Mouse (Mus musculus): ENCODE measurements at regions not wholly inside any gene's neighbourhood (a gene's known extent, or its start where the extent isn't known, plus 50 kb on each side); places are given as distances from the start of the nearest gene placed in this dataset.

GRCm38 (mm10) chr4:82161232-82161631 lies 544.3 kb downstream of the Nfib start:
- no peak for DNase-seq

GRCm38 (mm10) chr4:82160233-82160632 lies 545.3 kb downstream of the Nfib start:
- DNase-seq = peak; percentile 96

DNA sequence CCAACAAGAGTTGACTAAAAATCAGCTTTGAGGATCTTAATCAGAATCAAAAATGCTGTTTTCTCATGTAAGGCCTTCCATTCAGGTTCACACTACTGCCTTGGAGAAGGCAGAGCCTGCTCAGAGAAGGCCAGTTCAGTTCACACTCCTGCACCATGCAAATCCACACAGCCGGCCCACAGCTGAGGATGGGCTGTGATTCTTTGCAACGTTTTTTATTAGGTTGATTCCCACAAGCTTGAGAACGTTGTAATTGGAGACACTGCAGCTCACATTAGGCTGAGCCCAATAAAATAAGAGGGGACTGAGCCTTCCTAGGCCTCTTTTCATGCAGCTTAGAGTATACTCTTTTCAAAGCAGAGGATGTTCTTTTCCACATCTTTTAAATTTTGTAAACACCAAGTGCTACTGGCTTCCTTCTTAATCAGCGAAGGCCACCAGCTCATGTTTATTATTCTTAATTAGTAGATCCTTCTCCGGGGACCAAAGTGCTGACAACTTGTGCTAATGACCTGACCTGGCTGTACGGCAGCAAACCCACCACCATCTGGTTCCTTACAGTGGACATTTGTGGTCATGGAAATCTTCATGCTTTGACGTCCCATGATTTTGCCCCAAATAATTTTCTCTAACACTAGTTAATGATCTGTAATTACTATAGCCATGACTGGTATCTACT lies 549.8 kb downstream of the Nfib start:
- DNase-seq = peak; percentile 94

DNA sequence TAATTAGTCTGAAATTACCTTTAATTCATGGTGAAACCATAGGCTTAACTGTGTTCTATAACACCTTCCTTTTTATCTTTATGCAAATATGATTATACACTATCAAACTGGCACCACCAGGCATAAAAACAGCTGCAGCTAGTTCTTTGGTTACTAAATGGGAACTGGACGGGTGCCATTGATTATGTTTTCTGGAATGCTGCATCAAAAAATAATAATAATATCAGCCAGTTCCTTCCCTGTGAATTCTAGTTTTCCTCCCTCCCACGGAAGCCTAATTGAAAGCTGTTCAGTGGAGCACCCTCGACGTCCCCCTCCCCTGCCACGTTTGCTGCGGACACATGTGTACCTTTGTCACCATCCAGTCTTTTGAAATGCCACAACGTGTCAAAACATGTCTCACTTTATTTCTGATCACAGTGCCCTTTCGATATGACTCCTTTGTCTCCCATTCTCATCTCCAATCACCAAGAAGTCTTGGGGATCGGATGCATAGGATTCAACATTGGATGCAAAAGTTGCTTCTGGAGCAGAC lies 551.5 kb downstream of the Nfib start:
- DNase-seq = peak; percentile 74

- DNase-seq = peak; percentile 64
Observed at GRCm38 (mm10) chr4:82153604-82154003, 551.9 kb downstream of the Nfib start.

GRCm38 (mm10) chr4:82149957-82150356 lies 555.6 kb downstream of the Nfib start:
- peak; percentile 70 for DNase-seq

- no peak for DNase-seq
Observed at GRCm38 (mm10) chr4:82148129-82149064, 557.2 kb downstream of the Nfib start.

GRCm38 (mm10) chr4:82142391-82142790 lies 563.2 kb downstream of the Nfib start:
- DNase-seq = no peak

DNA sequence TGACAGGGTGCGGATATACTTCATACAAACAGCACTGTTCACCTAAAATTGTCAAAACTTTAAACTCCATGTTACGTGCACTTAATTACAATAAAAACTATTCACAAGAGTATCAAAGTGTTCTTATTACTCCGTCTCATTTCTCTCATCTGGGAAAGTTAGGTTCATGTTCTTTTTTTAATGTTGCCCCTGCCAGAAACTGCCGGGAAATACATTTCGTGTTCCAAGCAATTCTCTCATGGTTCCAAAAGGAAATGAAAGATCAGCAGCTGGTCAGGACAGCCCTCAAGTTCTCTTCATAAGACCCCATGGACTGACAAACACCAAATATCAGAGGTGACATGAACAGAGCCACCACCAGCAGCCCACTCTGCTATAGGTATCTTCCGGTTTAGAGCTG lies 565.7 kb downstream of the Nfib start:
- DNase-seq = peak; percentile 90

DNA sequence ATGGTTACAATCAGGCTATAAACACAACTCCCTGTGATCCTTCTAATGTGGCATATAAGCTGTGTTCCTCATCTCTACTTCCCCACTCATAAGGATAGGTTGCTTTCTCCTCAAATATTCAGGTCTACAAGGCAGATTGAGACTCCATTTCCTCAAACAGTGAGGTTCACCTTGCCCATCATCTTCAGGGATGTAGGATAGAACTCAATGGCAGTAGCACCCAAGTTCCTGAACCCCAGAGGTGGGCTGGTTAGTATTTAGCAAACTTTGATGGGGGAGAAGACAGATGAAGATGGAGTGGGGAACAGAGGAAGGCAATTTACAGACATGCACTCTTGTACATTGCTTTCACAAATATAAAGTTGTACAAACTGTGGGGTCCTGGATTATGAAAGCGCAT lies 566.5 kb downstream of the Nfib start:
- DNase-seq = peak; percentile 54

DNA sequence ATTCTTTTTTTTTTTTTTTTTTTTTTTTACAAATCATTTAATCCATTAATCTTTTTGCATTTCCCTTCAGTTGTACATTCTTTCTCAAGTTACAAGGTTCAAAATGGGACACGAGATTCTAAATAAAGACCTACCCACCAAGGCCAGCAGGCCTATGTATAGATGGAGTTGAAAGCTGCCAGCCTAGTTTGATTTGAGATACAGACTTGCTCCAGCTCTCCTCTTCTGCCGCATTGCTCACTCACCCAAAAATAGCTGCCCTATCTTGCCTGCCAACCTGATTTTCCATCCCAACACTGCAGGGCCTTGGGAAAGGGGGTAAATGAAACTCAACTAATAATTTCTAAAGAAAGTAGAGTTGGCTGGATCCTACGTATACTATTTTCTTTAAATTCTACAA lies 572.7 kb downstream of the Nfib start:
- DNase-seq = peak; percentile 96

DNA sequence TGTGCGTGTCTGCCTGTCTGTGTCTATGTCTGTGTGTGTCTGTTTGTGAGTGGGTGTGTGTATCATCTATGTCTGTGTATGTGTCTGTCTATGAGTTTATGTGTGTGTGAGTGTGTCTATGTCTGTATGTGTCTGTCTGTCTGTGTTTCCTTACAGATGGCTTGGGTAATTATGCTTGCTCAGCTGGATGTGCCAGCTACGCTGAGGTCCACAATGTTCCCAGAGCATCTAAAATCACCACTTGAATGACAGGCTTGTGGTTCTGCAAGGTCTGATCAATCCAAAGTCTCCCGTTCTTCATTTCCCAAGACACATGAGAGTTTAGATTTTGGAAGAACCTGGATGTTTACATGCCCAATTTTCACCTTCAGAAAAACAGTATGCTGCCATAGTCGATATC lies 573.2 kb downstream of the Nfib start:
- peak; percentile 86 for DNase-seq

- DNase-seq = no peak
Observed at GRCm38 (mm10) chr4:82129471-82129870, 576.1 kb downstream of the Nfib start.

DNA sequence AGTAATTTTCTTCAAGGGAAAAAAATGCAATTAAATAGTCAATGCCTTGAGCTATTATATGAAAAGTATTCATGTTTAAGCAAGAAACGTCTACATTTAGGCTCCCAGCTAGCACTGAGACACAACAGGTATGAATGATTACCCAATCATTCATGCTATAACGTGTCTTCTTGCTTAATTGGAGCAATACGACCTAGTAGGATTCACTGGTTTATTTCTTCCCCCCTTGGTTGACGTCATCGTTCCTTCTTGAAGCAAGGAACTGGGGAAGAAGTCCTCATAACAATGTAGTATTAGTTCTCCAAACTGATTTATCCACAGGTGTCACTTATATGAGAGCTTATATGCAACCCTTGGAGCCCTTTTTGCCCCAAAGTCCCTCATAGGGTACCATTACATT lies 581.8 kb downstream of the Nfib start:
- DNase-seq = peak; percentile 43

- no peak for DNase-seq
Observed at GRCm38 (mm10) chr4:82123101-82123500, 582.4 kb downstream of the Nfib start.

DNA sequence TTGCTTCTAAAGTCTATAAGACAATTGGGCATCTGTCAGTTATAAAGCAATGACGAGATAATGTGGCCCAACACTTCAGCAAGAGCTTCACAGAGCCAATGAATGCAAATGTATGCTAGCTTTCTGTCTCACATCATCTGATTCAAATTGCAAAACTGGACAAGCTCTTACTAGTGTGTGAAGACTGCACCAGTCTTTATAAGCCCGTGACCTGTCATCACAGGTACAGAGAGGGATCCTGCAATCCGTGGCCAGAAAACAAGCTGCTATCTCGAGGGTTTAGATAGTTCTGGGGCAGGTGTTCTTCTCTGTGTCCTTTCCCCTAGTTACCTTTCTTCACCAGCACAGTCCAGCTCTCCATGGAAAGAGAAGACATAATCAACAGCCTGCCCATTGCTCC lies 584.8 kb downstream of the Nfib start:
- peak; percentile 89 for DNase-seq

- DNase-seq = peak; percentile 40
Observed at GRCm38 (mm10) chr4:82120326-82120725, 585.2 kb downstream of the Nfib start.

- no peak for DNase-seq
Observed at GRCm38 (mm10) chr4:82101837-82102236, 603.7 kb downstream of the Nfib start.

DNA sequence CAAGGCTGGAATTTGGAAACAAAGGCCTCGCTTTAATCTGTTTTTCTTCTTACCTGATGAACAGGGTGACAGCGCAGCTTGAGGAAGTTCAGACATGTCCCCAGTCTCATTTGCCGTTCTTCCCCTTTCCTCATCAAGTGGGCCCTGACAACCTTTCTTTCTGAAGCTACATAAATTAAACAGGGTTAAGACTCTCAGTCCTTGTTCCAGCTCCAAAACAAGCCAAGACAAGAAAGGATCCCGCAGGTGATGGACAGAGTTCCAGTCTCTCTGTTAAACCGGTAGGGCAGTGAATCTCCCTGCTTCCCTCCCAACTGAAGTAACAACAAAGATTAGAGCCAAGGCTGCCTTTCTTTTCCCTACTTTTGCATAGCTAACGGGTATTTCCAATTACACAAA lies 605.6 kb downstream of the Nfib start:
- DNase-seq = no peak

DNA sequence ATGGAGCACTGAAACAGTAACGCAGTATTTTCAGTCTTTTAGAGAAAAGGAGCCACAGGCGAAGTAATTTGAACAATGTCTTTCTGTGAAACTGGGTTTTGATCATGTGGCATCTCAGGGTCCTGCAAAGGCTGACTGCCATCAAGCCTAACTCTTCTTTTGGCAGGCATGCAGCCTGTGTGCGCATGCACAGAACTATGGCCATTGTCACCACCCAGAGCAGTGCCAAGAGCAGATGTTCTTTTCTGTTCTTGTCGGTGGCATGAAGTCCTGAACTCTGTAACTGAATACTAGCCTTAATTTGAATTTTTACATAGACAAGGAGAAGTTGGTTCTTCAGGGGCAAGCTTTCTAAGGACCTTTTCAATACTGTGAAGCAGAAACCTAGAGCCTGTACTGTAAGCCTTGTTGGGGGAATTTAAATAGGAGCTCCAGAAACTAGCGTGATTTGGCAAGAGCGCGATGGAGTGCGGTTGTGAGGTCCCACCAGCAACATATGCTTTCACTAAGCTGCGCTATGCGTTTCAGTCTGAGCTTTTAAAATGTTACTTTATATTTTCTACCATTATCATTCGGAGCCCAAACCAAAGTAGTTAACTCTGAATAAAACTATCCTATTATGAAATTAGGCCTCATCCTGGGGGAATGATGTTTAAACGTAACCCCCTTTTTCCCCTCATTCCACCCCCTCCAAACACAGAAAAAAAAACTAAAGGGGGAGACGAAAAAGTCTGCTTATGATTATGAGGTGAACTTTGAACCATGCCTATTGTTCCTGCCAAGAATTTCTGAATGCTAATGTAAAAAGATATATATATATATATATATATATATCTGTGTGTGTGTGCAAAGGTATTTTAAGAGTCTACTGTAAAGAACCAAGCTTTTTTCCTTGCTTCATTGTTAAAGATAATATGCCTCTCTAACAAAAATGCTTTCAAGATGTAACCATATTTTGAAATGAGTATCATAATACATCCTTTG lies 606.3 kb downstream of the Nfib start:
- no peak for DNase-seq

DNA sequence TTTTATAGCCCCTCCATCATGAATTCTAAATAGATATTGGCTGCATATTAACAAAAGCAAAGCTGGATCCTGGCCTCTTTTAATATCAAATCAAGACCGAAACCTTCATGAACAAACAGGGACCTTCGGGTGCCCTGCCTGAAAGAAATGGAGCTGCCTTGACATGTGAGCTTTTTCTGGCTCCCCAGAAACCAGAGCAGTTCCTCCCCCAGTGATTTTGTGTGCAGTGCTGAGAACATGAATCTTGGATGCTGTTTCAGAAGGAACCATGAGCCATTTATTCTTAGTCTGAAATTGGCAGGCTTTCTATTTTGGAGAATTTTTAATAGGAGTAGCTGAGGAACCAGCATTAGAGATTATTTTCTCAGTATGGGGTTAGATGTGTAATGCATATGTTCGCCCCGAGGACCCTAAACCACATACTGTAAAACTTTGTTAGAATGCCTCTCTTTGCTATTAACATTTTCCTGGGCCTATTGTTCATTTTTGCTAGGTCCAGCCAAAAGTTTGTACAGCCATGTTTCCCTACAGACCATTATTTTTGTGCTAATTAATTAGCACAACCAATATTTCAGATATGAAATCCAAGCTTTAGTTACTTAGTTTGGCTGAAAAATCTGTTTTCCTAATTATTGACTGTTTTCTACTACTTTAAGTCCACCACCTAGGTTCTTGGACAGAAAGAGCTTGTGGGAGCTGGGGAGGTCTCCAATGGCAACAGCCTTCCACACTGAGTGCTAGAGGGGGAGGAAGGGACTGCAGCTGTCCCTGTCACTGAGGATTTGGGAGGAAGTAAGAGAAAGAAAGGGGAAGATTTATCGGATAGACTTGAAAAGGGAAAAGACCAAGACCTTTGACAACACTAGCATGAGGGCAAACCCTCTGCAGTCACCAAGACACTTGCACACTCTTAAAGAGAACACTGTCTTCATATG lies 613.0 kb downstream of the Nfib start:
- peak; percentile 94 for DNase-seq

Data from heart, adult 11 months (tissue).